Mouse (Mus musculus): ENCODE data around the gene Gm29609. TPM values are rescaled to one million over a fixed set of nuclear protein-coding genes. Genes with fewer than 3 reads are reported as not detected.
A peak's percentile ranks its signal among the peaks of the same experiment; 100 is the strongest.

The Gm29609 gene
- total RNA-seq, 2 experiments from 2014 or later = 0.36 to 6.6 TPM

DNA sequence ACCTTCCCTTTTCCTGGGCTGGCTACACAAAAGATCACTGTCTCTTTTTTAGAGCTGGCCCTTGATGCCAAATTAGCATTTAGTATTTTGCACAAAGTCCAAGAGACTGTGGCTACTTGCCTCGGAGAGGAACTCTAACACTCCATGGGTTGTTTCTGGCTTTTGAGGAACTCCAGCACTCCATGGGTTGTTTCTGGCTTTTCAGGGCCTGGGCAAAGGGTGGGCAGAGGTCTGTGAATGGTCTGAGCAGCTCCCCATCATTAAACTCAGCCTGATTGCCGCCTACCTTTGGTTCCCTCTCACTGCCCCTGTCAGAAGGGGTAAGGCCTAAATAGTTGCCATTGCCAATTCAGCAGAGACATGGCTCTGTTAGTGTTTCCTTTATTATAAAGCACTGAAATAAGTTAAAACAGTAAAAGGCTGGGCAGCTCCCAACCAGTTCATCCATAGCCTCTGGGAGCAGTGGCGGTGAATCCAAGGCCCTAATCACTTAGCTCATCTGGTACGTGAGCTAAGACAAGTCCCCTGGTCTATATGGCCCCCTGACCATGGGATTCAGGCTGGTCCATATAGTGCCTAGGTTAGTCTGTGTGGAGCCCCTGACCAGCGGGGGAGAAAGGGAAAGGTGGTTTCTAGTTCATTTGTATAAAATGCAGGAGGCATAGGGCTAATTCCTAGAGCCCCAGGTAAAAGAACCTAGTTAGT lies 19.1 kb upstream of the Gm29609 start:
- ATAC-seq (replicated peaks; ENCODE audit: poor library complexity, severe bottlenecking) = no peak

DNA sequence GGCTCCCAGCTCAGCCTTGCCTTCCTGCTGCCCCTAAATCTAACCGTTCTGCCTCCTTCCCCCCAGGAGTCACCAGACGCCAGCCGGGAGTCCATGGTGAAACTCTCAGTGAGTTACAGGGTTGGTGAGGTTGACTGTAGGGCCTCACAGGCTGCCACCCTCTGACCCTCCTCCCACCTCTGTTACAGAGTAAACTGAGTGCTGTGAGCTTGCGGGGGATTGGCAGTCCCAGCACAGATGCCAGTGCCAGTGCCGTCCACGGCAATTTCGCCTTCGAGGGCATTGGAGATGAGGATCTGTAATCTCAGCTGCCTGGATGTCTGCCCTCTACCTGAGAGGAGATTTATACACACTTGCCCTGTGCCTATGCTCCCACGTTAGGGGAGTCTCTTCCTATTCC lies 18.5 kb upstream of the Gm29609 start:
- ATAC-seq (replicated peaks; ENCODE audit: poor library complexity, severe bottlenecking) = no peak

DNA sequence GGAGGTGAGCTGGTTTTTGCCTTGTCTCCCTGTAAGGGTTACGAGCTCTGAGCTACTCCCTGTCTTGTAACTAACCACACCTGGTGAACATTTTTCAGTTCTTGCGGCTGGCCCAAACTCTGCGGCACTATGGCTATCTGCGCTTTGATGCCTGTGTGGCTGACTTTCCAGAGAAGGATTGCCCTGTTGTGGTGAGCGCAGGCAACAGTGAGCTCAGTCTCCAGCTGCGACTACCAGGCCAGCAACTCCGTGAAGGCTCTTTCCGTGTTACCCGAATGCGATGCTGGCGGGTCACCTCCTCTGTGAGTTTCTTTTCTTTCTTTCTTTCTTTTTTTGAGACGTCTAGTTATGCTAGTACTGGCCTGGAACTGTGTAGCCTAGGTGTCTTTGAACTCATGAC lies 17.4 kb upstream of the Gm29609 start:
- ATAC-seq (replicated peaks; ENCODE audit: poor library complexity, severe bottlenecking) = no peak

DNA sequence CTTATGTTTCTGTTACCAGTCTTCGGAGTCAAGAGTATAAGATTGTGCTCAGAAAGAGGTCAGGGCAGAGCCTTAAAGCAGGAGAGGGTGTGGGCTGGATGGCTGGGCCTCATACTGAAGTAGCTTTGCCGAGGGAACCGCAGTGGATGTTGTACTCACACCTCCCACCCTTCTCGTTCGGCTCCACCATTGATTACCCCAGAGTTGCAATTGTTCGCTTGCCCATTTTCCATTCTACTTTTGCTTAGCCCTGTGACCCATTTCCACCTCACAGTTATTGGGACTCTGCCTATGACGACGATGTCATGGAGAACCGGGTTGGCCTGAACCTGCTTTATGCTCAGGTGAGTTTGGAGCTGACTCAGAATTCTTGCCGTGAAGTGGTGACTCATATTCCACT lies 16.5 kb upstream of the Gm29609 start:
- no peak for ATAC-seq (replicated peaks; ENCODE audit: poor library complexity, severe bottlenecking)

DNA sequence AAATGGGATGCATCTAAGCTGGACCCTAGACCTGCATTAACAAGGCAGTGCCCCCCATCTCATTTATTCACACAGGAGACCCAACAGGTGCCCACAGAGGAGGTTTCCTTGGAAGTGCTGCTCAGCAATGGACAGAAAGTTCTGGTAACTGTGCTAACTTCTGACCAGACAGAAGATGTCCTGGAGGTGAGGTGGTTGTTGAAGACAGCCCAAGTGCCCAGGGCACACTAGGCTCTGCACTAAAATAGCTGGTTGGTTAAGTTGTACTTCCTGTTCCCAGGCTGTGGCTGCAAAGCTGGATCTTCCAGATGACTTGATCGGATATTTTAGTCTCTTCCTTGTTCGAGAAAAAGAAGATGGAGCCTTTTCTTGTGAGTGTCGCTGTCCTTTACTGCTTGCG lies 16.0 kb upstream of the Gm29609 start:
- ATAC-seq (replicated peaks; ENCODE audit: poor library complexity, severe bottlenecking) = no peak

DNA sequence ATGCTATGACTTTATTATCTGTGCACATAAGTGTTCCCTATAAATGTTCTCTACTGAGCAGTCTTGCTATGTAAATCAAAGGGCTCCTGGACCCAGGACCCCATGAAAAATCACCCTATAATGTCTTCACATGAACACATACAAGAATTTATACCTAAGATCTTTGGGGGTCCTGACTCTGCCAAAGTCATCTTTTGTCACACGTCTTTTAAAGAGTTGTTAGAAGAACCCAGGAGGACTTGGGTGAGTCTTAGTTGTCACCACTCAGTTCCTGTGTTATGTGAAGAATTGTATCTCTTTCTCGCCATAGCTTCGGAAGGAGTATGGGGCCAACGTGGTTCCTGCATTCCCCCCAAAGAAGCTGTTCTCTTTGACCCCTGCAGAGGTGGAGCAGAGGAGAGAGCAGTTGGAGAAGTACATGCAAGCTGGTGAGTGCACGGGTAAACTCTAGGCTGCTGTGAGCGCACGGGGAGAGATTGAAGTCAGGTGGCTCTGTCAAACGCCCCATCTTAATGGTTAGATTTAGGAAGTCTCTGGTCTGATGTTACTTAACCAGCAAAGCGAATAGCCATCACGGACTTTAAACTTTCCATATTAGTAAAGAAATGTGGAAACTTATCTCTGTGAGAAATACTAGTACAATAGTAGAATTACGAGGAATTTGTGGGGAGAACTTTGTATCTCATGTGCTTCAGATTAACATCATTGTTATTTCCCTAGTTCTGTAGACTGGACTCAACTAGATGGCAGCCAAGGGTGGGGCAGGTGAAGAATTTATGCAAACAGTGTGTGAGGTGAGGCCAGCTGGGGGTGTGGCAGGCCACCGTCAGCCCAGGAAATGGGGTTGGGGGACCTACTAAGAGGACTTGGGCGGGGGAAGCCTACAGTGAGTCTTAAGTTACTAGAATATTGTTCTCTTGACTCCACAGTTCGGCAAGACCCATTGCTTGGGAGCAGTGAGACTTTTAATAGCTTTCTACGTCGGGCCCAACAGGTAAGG lies 15.1 kb upstream of the Gm29609 start:
- ATAC-seq (replicated peaks; ENCODE audit: poor library complexity, severe bottlenecking) = no peak

DNA sequence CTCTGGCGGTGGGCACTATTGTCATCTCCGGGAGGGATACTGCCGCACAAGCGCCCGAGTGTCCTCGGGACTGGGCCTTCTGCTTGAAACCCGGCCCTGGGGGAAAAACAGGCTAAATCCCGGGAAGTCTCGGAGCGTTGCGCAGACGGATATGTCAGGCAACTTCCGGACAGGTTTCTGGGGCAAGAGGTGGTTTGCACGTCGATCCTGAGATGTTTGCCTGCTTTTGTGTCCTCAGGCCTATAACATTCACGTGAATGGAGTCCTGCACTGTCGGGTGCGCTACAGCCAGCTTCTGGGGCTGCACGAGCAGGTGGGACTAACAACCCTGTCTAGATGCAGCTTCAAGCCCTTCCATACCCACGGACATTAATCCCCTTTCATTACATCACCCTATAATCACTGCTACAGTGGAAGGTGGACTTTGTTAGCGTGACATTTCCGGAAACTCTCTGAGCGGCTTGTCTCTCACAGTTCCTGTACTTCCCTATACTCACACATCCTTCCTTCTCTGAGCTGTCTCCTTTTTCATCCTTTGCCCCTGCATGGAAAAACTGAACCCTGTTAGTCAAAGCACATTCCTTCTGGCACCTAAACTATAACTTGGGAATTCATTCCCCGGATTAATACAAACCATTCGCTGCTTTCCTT lies 14.0 kb upstream of the Gm29609 start:
- peak; percentile 20 for ATAC-seq (replicated peaks; ENCODE audit: poor library complexity, severe bottlenecking)

DNA sequence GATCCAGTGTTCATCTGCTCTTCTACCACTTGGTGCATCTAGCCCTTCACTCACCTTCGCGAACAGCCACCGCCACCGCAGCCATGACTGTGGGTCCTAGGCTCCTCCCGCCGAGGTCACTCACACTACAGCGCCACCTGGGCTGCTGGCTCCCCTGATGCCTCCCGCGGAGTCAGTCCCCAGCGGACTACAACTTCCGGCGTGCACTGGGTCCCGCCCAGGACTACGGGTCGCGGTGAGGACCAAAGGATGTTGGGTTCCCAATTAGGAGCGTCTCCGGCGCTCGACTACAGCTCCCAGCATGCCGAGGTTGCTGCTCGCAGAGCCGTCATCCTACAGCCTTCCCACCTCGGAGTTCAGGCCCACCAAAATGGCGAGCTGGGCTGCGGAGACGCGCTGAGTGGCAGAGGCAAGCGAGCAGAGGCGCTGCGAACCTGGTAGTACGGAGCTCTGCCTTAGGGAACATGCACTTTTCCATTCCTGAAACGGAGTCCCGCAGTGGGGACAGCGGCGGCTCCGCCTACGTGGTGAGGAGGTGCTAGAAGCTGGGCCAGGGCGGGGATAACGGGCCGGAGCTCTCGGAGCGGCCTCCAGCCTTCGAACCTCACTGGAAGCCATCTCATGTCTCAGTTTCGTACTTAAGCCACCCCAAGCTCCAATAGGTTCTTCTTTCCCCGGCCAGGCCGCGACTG lies 13.4 kb upstream of the Gm29609 start, which contains the start of the genes Snx17 and Eif2b4:
Snx17 (plus strand) TSS at position 289 of the 692 bp plus-strand sequence.
Eif2b4 (minus strand) TSS at position 492 of the 692 bp plus-strand sequence.
- peak; percentile 93 for ATAC-seq (replicated peaks; ENCODE audit: poor library complexity, severe bottlenecking)

DNA sequence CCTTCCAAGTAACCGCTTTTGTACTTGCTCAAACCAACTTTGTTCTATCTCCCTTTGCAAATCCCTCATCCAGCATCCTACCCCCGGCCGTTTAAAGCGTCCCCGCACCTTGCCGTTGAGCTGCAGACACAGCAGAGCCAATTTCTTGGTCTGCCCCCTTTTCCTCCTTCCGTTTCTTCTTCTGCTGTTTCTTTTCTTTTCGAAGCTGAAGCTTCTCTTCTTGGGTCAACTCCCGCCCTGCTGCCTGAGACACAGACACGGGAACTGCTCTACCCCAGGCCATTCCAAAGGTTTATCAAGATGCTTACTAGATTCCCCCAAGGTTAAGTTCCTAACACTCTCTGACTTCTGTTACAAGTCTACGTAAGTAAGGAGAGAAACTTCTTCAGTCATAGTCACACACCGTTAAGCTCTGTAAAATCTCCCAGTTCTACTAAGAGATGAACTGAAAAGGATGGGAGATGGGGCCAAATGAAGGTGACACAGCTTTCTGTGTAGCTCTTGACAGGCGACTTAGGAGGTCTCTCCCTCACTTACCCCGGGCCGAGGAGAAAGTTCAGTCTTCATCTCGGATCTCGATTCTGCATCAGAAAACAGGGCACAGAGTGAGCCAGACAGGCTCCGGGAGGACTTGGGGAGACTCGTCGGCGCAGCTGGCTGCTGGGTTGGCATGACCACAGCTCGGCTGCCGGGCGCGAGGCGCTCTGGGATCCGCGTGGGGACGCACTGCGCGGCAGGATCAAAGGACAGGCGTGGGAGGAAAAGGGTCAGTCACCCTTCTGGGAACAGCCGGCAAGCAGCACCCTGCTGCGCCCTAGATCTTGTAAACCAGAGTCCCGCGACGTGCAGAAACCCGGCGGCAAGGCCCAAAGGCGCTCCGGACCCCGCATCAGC lies 12.6 kb upstream of the Gm29609 start:
- ATAC-seq (replicated peaks; ENCODE audit: poor library complexity, severe bottlenecking) = peak; percentile 28

DNA sequence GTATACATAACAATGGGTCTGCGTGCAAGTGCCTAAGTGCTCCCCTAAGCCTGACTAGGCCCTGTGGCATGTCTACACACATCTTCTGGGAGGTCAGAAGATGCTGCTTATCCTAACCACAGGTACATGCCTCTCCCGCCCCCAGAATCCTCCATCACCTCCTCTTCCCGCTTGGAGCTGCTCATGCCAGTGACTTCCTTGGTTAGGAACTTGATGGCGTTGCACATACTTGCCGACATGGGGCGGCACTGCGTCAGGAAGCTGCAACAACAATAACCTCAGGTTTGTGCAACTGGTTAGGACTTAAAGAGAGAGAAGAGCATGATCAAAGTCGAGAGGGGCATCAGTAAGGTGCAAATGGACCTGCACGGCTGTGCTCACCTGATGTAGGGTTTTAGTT lies 10.5 kb upstream of the Gm29609 start:
- ATAC-seq (replicated peaks; ENCODE audit: poor library complexity, severe bottlenecking) = no peak

DNA sequence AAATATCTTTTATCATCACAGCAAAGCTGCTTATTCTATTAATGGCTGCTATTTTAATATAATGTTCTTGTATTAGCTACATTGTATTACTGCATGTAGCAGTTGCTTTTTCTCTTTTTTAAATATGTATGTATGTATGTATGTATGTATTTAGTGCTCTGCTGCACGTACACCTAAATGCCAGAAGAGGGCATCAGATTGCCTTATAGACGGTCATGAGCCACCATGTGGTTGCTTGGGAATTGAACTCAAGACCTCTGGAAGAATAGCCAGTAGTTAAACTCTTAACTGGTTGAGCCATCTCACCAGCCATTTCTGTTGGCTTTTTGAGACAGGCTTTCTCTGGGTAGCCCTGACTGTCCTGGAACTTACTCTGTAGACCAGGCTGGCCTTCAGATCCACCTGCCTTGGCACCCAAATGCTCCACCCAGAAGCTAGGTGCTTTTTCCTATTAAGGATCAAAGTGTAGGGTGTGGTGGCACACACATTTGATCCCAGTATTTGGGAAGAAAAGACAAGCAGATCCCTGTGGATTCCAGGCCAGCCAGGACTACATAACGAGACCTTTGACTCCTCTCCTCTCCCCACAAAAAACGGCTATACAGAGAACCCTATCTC lies 8.6 kb upstream of the Gm29609 start:
- no peak for ATAC-seq (replicated peaks; ENCODE audit: poor library complexity, severe bottlenecking)

DNA sequence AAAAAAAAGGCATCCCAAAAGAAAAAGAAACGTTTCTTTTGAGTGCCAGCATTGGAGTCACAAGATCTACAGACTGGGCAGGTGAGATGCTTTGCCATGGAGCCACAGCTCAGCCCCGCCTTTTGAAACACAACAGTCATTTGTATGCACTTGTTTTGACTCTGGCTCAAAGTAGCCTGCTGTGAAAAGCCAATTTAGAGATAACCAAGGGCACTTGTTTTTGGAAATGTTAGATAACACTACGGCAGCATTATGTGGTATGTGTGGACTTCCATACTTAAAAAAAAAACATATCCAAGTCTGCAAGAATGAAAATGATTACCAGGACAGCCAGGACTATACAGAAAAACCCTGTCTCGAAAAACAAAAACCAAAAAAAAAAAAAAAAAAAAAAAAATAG lies 4.0 kb upstream of the Gm29609 start:
- no peak for ATAC-seq (replicated peaks; ENCODE audit: poor library complexity, severe bottlenecking)

DNA sequence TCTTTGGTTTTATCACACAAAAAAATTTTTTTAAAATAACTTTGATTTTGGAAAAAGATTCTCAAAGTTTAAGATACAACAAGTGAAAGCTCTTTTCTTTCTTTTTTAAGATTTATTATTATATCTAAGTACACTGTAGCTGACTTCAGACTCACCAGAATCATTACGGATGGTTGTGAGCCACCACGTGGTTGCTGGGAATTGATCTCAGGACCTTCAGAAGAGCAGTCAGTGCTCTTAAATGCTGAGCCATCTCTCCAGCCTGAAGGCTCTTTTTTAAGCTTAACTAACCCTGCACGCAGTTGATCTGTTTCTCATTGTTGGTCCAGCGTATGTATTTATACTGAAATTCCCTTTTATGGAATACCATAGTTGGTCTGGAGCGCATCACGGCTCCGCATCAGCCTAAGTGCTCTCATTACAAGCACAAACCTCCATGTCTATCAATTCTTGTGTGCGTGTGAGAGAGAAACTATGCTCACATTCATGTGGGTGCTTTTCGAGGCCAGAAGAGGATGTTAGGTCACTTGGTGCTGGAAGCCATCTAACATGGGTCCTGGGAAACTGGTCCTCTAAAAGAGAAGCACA lies 1.6 kb upstream of the Gm29609 start:
- ATAC-seq (replicated peaks; ENCODE audit: poor library complexity, severe bottlenecking) = no peak

DNA sequence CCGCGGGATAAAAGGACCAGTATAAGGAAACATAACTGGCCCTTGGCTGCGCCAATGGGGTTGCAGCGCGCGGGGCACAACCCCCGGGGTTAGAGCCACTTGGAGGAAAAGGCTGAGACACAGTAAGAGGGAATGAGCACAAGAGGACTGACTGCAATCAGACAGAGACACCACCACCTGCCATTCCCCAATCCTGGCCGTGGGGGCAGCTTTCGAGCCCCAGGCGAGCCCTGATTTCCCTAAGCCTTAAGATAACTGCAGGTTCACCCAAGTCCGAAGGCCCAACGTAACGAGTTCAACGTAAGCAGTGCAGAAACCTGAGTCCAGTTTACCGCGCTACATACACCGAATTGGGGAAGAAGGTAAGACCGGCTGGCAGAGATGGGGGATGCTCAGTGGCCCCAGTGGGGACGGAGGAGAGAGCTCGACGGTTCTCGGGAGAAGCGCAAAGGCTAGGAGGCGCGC lies 378 bp downstream of the Gm29609 start:
- peak; percentile 69 for ATAC-seq (replicated peaks; ENCODE audit: poor library complexity, severe bottlenecking)

DNA sequence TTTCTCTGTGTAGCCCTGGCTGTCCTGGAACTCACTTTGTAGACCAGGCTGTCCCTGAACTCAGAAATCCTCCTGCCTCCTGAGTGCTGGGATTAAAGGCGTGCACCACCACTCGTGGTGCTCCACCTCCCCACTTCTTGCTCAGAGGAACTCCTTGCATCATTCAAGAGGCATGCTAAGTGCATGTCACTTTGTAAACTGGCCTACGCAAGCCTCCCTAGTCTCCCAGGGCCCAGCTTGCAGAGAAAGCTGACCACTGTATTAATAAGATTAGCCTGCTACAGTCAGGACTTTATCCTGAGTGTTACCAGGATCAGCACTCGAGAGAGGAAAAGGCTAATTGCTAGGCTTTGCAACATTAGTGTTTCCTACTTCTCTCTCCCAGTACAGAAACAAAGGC lies 11.1 kb downstream of the Gm29609 start:
- ATAC-seq (replicated peaks; ENCODE audit: poor library complexity, severe bottlenecking) = no peak

DNA sequence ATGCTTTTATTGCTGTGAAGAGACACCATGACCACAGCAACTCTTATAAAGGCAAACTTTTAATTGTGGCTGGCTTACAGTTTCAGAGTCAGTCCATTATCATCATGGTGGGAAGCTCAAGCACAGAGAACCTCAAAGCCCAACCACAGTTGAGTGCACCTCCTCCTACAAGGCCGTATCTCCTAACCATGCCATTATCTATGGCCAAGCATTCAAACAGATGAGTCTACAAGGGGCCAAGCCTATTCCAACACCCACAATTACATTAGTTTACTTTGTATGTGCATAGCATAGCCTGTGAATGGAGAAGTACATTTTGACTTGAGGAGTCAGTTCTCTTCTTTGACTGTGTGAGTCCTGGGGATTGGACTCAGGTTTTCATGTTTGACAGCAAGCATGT lies 14.8 kb downstream of the Gm29609 start:
- ATAC-seq (replicated peaks; ENCODE audit: poor library complexity, severe bottlenecking) = no peak

DNA sequence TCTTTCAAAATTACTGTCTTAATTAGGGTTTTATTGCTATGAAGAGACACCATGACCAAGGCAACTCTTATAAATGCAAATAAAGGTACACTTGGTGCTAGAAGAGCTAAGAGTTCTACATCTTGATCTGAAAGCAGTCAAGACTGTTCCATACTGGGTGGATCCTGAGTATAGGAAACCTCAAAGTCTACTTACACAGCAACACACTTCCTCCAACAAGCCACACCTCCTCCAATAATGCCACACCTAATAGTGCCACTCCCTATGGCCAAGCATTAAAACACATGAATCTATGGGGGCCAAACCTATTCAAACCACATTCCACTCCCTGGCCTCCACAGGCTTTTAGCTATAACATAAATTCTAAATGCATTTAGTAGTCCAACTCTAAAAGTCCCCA lies 17.2 kb downstream of the Gm29609 start:
- no peak for ATAC-seq (replicated peaks; ENCODE audit: poor library complexity, severe bottlenecking)

DNA sequence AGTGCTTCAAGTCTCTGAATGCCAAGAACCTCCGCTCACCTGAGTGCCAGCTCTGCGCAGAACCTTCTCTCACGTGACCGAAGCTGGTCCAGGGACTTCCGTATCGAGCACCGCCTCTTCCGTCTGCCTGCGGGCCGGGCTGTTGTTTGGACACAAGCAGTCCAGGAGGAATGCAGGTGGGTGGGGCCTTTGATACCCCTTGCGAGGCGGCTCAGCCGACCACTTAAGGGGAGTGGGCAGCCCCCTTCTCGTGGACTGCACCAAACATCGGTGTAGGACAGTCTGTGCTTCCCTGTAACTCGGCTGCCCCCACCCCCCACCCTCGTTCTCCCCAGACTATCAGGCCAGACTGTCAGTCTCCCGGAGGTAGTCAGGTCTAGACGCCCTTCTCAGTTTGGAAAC lies 25.6 kb downstream of the Gm29609 start, which contains the start of gene Mpv17:
Mpv17 (minus strand) TSS at position 100 of the 402 bp plus-strand sequence.
- ATAC-seq (replicated peaks; ENCODE audit: poor library complexity, severe bottlenecking) = peak; percentile 88

All from granulocyte monocyte progenitor cell, adult 5-6 weeks (primary cell).